Mouse (Mus musculus): ENCODE results near the gene Mfsd7a.
A peak's percentile ranks its signal among the peaks of the same experiment; 100 is the strongest.
"Not testable (repeated sequence)": the region's sequence is repeated elsewhere in the genome, so short reads cannot be mapped to it uniquely, and the experiment has no call there.

Gene Mfsd7a

DNA sequence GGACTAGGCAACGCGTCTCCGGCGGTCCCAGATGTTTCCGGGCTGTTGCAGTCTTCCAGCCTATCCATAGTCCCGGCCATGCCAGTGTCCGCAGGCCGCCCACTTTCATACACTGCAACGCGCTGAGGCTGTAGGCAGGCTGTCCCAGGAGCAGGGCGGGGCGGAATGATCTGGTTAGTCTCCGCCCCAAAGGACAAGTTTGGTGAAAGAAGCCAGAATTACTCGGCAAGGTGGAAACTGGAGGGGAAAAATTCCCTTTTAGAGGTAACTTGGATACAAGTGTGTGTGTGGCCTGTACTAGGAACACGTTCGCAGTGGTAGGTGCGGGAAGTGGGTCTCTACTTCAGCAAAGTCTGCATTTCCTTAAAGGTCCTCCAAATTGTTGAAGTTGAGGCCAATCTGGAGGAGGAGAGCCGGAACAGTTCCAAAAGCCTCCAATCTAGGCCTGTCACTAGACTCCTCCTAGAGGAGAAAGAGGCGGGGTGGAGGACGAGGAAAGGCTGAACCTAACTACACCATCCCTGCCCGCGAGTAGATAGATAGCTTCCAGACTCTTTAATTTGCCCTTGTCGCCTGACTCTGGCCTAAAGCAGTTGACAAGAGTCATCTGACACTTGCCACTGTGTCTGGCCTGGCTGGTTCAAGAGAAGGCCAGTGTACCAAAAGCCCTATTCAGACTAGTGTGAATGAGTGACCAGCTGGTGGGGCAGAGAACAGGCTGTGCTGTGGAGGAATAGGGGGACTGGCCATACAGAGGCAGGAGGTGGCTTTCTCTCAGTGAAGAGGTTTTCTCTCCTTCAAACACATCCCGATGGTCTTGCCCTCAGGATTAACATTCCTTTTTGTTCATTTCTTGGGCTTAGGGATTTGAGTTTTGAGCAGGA is at the start of gene Mfsd7a:
Gene Mfsd7a (minus strand): TSS at position 107 of the 884 bp plus-strand sequence.
- DNase-seq (ENCODE audit: low spot score) = peak; percentile 80

DNA sequence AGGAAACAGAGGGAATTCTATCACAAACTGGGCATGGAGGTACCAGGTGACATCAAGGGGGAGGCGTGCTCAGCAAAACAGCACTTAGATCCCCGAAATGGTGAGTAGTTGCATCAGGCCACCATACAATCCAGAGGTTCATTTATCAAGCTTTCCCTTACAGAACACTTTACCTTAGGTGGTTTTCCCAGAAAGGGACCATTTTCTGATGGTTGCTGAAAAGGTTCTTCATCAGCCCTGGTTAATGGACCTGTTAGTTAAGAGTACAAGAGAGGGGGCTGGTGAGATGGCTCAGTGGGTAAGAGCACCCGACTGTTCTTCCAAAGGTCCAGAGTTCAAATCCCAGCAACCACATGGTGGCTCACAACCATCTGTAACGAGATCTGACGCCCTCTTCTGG is 37.5 kb upstream of the Mfsd7a start:
- not testable (repeated sequence) for DNase-seq (ENCODE audit: low spot score)

DNA sequence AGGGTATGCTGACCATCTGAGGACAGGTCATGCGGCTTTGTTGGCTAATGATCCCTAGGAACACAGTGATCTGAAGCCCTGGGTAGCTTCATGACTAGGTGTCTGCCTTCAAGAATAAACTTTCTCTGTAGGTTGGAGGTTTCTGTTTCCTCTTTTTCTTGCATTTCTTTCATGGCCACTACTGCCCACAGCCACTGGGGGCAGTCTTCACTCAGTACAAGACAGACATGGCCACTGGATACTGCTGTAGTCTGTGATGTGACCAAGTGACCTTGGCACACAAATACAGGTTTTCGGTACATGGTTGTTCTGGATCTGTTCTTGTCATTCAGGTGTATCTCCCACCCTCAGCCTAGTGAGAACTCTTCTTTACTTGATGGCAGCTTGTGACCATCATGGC is 36.5 kb upstream of the Mfsd7a start:
- peak; percentile 51 for DNase-seq (ENCODE audit: low spot score)

DNA sequence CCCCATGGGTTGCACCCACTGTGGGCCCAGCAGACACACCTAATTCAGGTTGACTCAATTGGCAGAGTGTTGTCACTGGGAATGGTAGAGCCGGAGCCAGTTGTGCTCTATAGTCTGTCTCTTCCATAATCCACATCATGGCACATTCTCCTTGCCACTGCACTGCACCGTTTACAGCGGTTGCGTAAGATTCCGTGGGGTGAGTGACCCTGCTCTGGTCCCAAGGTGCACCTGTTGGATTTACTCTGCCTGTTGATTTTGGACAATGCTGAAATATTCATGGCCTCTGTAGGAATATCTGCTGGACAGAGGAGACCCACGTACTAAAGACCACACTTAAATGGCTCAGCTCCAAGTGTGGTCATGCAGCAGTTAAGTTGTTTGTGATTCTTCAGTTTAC is 34.3 kb upstream of the Mfsd7a start:
- no peak for DNase-seq (ENCODE audit: low spot score)

DNA sequence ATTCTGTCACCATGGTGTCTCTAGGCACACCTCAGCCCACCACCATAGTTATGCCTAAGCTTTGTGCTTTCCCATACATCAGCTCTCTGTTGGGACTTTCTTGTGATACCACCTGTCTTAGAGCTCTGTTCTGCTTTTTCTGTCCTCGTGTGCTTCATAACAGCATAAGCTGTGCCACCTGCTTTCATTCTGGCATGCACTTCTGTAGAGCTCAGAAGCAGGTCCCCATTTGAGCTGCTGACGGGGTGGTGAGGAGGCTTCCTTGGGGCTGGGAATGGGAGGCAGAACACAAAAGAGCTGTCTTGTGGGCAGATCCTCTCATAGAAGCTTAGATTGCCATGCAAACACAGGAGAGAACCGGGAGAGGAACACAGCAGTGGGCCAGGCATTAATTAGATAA is 27.3 kb upstream of the Mfsd7a start:
- no peak for DNase-seq (ENCODE audit: low spot score)

DNA sequence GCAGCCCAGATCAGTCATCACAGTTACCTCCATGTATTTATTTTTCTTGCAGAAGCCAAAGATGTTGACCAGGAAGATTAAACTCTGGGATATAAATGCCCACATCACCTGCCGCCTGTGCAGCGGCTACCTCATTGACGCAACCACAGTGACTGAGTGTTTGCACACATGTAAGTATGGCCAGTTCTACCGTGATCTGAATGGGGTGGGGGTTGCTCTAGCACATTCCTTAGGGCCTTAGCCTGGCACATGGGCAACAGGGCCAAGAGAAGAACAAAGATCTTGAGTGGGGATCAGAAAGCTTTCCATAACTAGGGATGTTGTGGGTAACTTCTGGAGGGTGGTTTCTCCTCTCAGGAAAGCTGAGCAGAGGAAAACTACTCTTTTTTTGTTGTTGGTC is 25.0 kb upstream of the Mfsd7a start:
- DNase-seq (ENCODE audit: low spot score) = no peak

DNA sequence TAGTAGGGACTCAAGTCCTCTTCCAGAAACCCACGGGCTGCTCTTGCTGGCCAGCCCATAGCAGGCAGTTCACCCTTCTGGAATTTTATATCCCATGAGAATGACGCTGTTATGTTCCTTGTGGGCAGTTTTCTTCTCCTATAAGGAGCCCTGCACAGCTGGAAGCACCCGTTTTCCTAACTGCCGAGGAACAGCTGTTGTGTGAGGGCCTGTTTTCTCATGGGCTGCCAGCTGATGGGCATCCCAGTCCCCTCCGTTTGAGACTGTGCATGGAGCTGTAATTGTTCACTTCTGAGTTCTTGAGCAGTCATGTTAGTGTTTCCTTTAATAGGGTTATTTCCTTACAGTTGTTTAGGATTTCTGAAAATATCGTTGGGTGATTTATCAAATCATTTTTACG is 20.9 kb upstream of the Mfsd7a start:
- DNase-seq (ENCODE audit: low spot score) = no peak

DNA sequence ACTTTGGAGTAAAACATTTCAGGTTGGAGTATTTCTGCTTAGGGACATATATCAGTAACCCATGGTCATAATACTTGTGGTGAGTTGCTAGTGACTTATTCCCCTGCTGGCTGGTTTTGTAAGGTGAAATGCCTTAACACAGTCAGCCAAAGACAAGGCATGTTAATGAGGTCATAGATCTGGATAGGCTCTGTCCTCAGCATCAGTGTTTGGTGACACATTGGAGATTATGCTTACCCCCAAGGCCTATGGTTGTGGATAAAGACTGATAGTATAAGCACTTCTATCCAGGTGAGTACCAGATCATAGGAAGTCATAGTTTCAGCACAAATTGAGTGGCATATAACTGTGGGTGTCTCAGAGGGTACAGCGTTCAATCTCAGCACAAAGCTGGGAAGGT is 18.0 kb upstream of the Mfsd7a start:
- no peak for DNase-seq (ENCODE audit: low spot score)

DNA sequence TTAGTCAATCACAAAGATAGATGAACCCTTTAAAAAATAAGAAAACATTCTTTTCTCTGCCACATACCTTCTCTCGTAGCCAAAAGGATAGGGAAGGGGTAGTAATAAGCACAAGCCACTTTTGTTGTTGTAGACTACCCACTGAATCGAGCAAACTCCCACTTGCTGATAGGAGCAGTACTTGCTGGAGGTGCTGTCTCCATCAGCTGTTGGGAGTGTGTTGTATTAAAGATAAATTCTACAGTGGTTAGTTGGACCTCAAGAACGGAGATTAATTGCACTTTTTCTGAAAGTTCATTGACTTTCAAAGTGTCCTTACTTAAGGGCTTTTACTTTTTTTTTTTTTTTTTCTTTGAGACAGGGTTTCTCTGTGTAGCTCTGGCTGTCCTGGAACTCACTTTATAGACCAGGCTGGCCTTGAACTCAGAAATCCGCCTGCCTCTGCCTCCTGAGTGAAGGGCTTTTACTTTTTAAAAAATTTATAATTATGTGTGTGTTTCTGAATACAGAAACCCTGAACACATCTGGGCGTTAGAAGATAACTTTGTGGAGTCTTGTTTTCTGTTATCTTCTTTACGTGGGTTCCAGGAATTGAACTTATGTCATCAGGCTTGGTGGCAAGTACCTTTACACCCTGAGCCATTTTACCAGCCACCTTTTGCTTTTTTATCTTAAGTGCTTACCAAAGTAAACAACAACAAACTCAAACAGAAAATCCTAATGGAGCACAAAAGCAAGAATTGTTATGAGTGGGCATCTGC is 16.6 kb upstream of the Mfsd7a start:
- no peak for DNase-seq (ENCODE audit: low spot score)

DNA sequence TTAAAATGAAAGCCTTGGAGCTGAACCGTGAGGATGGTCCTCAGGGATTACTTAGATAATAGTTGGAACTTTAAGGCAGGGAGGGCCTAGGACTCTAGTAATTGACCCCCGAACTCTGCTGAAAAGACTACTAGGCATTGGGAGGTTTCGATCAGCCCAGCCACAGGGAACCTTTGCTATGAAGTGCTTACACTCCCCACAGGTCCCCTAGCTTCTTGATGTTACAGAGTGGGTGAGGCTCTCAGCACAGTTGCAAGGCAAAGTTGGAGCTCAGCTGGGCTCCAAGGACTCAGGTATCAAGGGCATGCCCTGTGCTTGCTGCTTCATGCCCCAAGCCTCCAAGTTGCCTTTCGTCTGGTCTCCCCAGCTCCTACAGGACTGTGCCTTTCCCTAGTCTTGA is 13.8 kb upstream of the Mfsd7a start:
- peak; percentile 5 for DNase-seq (ENCODE audit: low spot score)

DNA sequence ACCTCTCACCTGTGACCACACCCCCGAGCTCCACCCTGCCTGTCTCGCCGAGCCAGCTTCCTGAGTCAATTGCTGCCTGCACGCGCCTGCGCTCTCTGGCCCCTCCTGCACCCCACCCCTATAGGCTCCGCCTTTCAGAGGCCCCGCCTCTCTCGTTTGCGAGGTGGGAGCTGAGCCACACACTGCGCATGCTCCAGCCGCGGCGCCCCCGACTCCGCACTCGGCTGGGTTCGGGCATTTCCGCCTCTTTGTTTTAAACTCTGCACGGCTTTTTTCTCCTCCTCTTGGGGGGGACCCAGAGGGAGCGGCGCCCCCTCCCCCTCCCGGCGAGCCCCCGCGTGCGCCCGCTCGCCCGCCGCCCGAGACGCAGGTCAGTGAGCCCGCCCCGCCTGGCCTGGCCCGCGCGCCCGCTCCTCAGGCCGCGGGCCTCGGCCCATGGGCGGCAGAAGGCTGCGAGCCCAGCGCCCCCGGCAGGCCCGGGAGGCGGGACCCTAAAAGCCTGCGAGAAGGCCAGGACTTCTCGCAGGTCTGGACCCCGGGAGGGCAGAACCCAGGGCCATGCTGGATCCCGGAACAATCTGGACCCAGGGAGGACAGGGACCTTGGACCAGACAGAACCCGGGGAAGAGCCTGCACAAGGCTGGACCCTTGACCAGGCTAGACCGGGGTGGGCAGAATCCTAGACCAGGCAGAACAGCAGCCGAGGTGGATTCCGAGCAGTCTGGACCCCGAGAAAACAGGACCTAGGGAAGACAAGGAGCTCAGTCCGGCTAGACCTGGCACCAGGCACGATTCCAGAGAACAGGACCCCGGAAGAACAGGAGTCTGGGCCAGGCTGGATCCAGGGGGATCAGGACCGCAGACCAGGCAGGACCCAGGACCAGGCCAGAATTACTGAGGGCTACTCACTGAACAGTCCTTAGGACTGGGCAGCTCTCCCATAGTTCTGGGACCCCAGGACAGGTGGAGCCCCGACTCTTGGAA is 12.7 kb upstream of the Mfsd7a start, which contains the start of gene Pcgf3:
Gene Pcgf3 (plus strand): TSS at position 151 of the 984 bp plus-strand sequence.
- DNase-seq (ENCODE audit: low spot score) = peak; percentile 97

DNA sequence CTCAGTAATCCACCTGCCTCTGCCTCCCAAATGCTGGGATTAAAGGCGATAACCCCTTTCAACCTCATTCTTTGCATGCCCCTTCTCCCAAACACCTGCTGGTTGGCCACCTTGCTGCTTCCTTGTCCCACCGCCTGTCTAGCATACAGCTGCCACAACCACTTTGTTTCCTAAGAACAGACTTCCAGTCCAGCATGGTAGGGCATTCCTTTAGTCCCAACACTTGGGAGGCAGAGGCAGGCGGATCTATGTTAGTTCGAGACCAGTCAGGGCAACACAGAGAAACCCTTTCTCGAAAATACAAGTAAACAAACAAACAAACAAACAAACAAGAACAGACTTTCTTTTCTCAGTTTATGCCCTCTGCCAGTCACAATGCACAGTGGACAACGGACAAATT is 11.8 kb upstream of the Mfsd7a start:
- DNase-seq (ENCODE audit: low spot score) = peak; percentile 5

DNA sequence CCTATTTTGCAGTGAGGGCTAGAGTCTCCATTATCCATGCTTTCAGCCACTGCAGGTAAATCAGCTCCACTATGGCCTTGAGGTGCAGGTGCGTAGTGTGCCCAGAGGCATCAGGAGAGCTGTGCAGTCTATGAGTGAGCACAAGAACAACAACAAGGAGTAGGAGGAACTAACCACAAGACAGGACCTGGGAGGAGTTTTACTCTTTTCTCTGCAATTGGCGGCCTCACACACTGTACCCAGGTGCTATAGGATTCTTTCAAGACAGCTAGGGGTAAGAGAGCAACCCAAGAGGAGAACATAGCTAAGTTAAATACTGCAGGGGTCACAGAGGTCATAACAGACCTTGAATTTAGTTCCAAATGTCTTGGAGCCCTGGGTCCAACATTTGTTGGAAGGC is 10.0 kb upstream of the Mfsd7a start:
- DNase-seq (ENCODE audit: low spot score) = no peak

DNA sequence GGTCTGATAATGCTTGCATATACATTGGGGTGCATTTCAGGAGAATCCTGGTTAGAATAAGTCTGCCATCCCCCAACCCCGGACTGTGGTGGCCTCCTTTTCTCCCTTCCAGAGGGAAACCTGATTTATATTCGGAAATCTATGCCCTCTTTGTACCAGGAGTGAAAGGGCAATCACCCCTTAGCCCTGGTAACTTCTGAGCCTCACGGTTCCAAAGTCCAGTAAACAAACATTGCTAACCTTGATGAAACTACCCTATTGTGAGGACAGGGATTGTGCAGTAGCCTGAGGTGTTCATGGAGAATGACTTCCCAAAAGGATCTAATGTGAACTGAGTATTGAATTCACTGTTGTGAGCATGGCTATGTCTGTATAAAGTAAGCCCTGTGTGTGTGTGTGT is 5.4 kb upstream of the Mfsd7a start:
- no peak for DNase-seq (ENCODE audit: low spot score)

DNA sequence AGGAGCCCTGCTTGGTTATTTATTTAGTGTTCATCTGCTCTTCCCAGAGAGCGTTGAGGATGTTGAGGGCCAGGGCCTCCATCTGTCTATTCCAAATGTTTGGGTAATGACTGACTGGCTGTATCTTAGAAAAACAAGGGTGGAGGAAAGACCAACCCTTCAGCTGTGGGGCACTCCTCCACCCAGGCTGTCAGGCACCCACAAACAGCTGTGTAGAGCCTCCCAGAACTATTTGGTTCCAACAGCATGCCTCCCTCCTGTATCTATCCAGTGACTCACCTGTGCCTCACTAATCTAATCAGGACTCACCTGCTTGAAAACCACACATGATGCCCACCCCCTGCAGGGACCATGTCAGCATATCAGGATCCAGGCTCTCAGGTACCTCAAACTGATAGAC is 3.7 kb upstream of the Mfsd7a start:
- no peak for DNase-seq (ENCODE audit: low spot score)

DNA sequence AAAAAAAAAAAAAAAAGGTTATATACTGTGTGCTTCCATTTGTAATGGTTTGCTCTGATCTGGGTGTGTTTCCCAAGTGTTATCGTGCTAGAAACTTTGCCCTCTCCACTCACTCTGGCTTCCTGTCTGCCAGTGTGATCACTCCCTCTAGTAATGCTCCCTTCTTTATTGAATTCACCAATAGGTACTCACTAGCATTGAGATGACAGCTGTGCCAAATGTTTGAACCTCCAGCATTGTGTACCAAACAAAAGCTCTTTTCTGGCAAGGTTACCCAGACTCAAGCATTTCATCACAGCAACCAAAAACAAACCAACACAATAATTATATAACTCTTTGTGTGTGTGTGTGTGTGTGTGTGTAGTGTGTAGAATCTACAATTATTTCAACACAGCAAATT is 2.9 kb upstream of the Mfsd7a start:
- no peak for DNase-seq (ENCODE audit: low spot score)

DNA sequence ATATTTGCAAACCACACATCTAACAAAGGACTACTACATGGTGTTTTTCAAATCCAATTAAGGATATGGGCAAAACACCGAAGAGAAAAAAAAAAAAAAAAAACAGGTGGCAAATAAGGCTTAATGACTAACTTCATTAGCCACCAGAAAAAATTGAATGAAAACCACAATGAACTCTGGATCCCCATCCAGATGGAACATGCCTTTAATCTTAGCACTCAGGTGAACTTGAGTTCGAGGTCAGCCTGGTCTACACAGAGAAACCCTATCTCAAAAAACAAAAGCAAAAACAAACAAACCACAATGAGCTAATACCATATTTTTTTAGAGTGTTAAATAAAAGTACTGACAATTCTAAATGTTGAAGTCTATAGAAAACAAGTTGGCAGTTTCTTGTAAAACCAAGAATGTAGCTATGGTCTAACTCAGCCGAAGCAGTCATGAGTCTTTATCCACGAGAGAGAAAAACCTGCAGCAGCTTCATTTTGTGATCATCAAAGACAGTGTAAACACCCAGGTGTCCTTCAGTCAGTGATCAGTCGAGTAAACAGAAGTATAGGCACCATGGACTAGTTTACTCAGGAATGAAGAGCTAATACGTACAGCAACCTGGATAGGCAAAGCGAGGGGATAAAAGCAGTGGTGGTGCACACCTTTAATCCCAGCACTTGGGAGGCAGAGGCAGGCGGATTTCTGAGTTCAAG is 2.3 kb upstream of the Mfsd7a start:
- no peak for DNase-seq (ENCODE audit: low spot score)

DNA sequence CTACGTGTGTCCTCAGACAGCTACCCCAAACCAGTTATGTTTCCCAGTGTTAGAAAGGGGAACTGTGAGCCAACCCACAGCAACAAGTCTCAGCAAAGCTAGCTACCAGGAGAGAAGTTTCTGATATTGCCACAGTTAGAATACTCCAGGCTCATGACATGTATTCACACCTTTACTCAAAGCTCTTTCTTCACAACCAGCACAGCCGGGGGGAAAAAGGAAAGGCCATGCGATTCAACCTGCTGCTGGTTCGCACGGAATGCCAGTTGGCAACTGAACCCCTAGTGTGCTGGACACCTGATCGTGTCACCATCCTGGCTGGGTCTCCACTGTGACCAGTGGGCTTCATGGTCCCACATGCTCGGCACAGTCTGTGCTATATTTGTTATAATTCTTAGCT is 834 bp downstream of the Mfsd7a start:
- no peak for DNase-seq (ENCODE audit: low spot score)

DNA sequence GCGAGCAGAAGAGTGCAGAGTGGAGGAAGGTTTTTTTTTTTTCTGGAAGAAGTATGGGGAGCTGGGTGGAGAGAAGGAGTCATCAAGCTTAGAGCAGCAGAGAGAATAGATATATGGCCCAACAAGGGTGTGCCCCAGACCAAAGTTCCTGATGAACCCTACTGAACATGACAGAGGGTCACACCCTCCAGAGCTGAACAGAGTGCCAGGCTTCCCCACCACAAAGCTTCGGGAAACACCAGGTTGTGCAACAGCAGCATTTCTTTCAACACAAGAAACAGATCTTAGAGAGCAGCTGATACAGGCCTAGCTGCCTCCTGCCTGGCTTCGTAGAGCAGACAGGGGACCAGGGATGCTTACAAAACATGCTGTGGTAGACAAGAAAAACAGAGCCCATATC is 1.7 kb downstream of the Mfsd7a start:
- DNase-seq (ENCODE audit: low spot score) = no peak

DNA sequence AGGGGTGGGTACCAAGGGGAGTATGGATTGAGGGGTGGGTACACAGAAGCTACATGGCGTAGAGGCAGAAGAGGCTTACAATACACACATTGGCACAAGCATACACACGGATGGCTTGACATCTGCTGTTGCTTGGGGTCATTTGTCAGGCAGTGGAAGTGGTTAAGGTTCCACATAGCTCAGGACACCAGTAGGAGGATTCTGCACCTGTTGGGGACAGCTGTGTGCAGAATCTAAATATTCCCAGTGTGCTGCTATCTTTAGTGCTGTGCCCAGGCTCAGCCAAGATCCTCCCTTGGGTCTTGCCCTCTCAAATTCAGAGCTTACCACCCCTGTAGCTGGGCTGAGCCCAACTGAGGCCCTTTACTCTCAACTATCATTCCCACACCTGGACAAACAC is 12.6 kb downstream of the Mfsd7a start:
- no peak for DNase-seq (ENCODE audit: low spot score)

DNA sequence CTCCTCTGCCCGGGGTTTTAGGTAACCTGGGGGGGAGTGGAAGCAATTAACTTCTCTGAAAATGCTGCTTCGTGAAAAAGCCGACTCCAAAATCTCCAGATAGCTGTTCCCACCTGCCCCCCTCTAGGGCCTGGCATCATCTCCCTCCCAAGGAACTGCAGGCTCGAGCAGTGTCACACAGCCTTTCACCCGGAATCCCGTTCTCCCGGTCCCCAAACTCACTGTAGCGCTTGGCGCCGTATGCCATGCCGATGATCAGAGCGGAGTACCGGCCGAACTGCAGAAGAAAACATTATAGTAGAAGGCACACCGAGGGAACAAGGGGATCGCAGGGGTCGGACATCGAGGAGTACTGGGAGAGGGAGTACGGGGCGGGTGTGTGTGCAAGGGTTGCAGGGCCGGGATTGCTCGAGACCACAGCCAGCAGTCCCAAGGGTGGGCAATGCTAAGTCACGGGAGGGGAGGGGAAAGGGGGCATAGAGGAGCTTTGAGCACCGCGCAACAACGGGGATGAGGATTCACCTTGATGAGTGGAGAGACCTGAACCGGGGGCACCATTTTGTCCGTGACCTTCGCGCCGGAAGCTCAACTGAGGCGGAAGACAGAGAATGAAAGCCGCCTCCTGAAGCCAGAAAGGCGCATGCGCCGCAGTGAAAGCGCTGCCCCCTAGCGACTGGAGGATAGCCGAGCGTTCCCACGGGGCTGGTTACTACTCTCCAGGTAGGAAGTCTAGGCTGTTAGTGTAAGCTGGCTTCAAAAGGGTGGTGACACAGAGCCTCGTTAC is 14.7 kb downstream of the Mfsd7a start, which contains the start of gene Atp5k:
Gene Atp5k (minus strand): TSS at position 645 of the 784 bp plus-strand sequence.
- peak; percentile 98 for DNase-seq (ENCODE audit: low spot score)

Measured in embryo, embryonic 10.5 days (tissue).